Mouse (Mus musculus) limb, embryonic 14.5 days (tissue): Measurements from ENCODE around the gene Gm44502. TPM values are rescaled to one million over a fixed set of nuclear protein-coding genes. Genes with fewer than 3 reads are reported as not detected.

ENCODE experiments used
- ATAC-seq: fragments of 200-750 bp; cut with Nextera tagmentation; 2 replicates; pipeline ENCODE4 v1.8.0; 2017; ENCODE audit warnings: low read depth, moderate number of reproducible peaks, moderate TSS enrichment; ENCODE audit not compliant: low FRiP score
- DNase-seq: peaks from one replicate; pipeline ENCODE4 v3.0.0-alpha.2; 2015; ENCODE audit warnings: low spot score
- H3K27ac ChIP-seq: fragments of 300-500 bp; sonication (generic); replicated peaks from 2 replicates; pipeline ENCODE4 v1.5.1; 2014; ENCODE audit warnings: low read depth, mild to moderate bottlenecking, low read length, moderate library complexity, mixed read lengths
- H3K27me3 ChIP-seq: fragments of 300-500 bp; sonication (generic); 2 replicates; pipeline ENCODE4 v1.6.1; 2014; ENCODE audit warnings: low read length, mixed read lengths; ENCODE audit not compliant: control insufficient read depth, insufficient read depth
- H3K36me3 ChIP-seq: fragments of 300-500 bp; sonication (generic); 2 replicates; pipeline ENCODE4 v1.6.1; 2014; ENCODE audit warnings: mild to moderate bottlenecking, low read length, moderate library complexity, mixed read lengths; ENCODE audit not compliant: control insufficient read depth, insufficient read depth
- H3K4me1 ChIP-seq: fragments of 300-500 bp; sonication (generic); 2 replicates; pipeline ENCODE4 v1.6.1; 2014; ENCODE audit warnings: antibody characterized with exemption, low read length, mixed read lengths; ENCODE audit not compliant: control insufficient read depth, insufficient read depth
- H3K4me2 ChIP-seq: fragments of 300-500 bp; sonication (generic); replicated peaks from 2 replicates; pipeline ENCODE4 v1.6.1; 2014; ENCODE audit warnings: low read depth, mild to moderate bottlenecking, low read length, moderate library complexity; ENCODE audit not compliant: severe bottlenecking
- H3K4me3 ChIP-seq: fragments of 300-500 bp; sonication (generic); replicated peaks from 2 replicates; pipeline ENCODE4 v1.5.1; 2014; ENCODE audit warnings: low read length
- H3K9ac ChIP-seq: fragments of 300-500 bp; sonication (generic); 2 replicates; pipeline ENCODE4 v1.6.1; 2014; ENCODE audit warnings: mild to moderate bottlenecking, low read depth, low read length, moderate library complexity; ENCODE audit not compliant: severe bottlenecking
- H3K9me3 ChIP-seq: fragments of 300-500 bp; sonication (generic); 2 replicates; pipeline ENCODE4 v1.6.1; 2016; ENCODE audit warnings: low read length; ENCODE audit not compliant: control insufficient read depth
- POLR2A ChIP-seq: fragments of 200-500 bp; IDR thresholded peaks from 2 replicates; pipeline ENCODE4 v1.8.0; 2012; ENCODE audit warnings: inconsistent platforms, mild to moderate bottlenecking, moderate library complexity, borderline replicate concordance; ENCODE audit not compliant: insufficient read depth, insufficient read length; ENCODE audit errors: extremely low read depth
- WGBS: fragments of 180-500 bp; shearing (Covaris S2); extraction: QIAGEN DNeasy Blood & Tissue Kit; methylation state at CpG from one replicate; pipeline ENCODE4 v1.1.7; 2014; 5-methylcytosine and 5-hydroxymethylcytosine counted together
- polyA plus RNA-seq, 2 experiments: library from polyadenylated mRNA; depleted of rRNA in 1 of 2; stranded (reverse) in 1 of 2; unstranded in 1 of 2; fragments of >200 nt; fragmentation: Nextera tagmentation in 1 of 2; extraction: Ambion mirVana in 1 of 2; gene quantifications; 2 replicates each; pipeline versions ENCODE4 v1.2.1 to v1.2.3; 2012 to 2014

Gene Gm44502
- polyA plus RNA-seq, 2 experiments = 0.40 TPM; not detected in 1

DNA sequence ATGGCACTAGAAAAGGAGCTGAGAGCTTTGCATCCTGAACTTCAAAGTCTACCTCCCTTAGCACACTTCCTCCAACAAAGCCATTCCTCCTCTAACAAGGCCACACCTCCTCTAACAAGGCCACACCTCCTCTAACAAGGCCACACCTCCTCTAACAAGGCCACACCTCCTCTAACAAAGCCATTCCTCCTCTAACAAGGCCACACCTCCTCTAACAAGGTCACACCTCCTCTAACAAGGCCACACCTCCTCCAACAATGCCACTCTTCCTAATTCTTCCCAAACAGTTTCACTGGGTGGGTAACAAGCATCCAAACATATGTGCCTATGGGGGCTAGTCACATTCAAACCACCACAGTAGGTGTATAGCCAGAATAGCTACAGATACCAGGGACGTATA lies 27.0 kb downstream of the Gm44502 start:
- no peak for TF ChIP-seq POLR2A
- Histone ChIP-seq H3K27ac (no peak overlapping the region), H3K4me2 (no peak overlapping the region), H3K9ac (no peak overlapping the region), H3K4me1 (no peaks in the 10 kb centered on the region), H3K9me3 (no peaks in the 10 kb centered on the region), H3K4me3 (no peak overlapping the region), H3K27me3 (no peaks in the 10 kb centered on the region), H3K36me3 (no peaks in the 10 kb centered on the region)
- ATAC-seq = no peak
- no peak for DNase-seq
- 85% methylated on average over 1 of the region's 1 CpGs for WGBS

DNA sequence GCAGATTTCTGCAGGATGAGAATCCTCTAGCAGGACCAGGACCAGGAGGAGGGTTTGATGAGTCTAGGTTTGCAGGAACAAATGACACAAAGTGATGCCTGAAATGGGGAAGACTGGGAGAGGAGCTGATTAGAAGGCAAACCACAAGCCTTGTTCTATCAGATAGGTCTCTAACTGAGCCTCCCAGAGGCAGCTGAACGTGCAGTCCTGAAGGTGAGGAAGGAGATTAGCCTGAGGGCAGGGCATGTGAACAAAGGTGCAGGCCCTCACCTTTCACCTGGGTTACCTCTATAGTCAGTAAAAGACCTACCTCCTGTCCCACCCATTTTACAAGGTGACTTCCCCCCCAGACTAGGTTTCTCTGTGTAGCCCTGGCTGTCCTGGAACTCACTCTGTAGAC lies 29.8 kb downstream of the Gm44502 start:
- no peaks in the 10 kb centered on the region for H3K4me1 ChIP-seq
- no peak overlapping the region for H3K4me2 ChIP-seq
- WGBS = 30% methylated on average over 1 of the region's 1 CpGs
- no peak for DNase-seq
- H3K9ac ChIP-seq = no peak overlapping the region
- no peak overlapping the region for H3K27ac ChIP-seq
- no peak overlapping the region for H3K4me3 ChIP-seq
- H3K9me3 ChIP-seq = no peaks in the 10 kb centered on the region
- ATAC-seq = no peak
- TF ChIP-seq POLR2A = no peak
- no peaks in the 10 kb centered on the region for H3K27me3 ChIP-seq
- H3K36me3 ChIP-seq = no peaks in the 10 kb centered on the region

DNA sequence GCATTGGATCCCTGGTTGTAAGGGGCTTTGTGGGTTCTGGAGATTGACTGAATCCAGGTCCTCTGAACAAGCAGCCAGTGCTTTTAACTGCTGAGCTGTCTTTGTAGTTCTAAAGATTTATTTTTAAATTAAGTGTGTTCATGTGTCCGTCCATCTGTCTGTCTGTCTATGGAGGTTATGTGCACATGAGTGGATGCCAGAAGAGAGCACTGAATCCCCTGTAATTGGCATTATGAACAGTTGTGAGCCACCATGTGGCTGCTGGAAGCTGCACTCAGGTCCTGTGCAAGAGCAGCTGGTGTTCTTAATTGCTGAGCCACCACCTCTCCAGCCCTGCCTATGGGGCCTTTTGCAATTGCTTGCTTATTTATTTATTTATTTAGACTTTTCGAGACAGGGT lies 31.4 kb downstream of the Gm44502 start:
- 74% methylated on average over 2 of the region's 2 CpGs for WGBS
- Histone ChIP-seq H3K4me3 (no peak overlapping the region), H3K27ac (no peak overlapping the region), H3K27me3 (no peaks in the 10 kb centered on the region), H3K4me2 (no peak overlapping the region), H3K36me3 (no peaks in the 10 kb centered on the region), H3K9ac (no peak overlapping the region), H3K4me1 (no peaks in the 10 kb centered on the region), H3K9me3 (no peaks in the 10 kb centered on the region)
- no peak for TF ChIP-seq POLR2A
- ATAC-seq (no peak), DNase-seq (no peak)

DNA sequence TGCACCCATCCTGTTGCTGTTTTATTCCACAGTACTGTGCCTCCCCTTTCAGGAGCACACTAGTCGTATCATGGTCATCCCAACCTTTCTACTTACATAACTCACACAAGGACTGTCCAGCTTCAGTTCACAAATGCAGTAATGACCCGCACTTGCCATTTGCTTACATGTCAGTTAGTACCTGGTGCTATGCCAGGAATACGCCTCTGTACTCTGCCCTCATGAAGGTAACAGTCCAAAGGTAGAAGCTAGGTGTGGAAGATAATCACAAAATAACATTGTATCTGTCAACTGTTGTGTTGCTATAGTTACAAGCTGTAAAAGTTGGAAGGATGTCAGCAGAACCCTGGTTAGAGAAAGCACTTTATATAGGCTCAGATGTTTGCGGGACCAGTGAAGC lies 32.6 kb downstream of the Gm44502 start:
- Histone ChIP-seq H3K4me2 (no peak overlapping the region), H3K4me3 (no peak overlapping the region), H3K4me1 (no peaks in the 10 kb centered on the region; the same call in 1 of the 2 replicates), H3K27ac (no peak overlapping the region), H3K36me3 (no peaks in the 10 kb centered on the region), H3K9ac (no peak overlapping the region), H3K9me3 (no peaks in the 10 kb centered on the region), H3K27me3 (no peaks in the 10 kb centered on the region)
- WGBS = 84% methylated on average over 4 of the region's 4 CpGs
- no peak for ATAC-seq
- DNase-seq = no peak
- TF ChIP-seq POLR2A = no peak

DNA sequence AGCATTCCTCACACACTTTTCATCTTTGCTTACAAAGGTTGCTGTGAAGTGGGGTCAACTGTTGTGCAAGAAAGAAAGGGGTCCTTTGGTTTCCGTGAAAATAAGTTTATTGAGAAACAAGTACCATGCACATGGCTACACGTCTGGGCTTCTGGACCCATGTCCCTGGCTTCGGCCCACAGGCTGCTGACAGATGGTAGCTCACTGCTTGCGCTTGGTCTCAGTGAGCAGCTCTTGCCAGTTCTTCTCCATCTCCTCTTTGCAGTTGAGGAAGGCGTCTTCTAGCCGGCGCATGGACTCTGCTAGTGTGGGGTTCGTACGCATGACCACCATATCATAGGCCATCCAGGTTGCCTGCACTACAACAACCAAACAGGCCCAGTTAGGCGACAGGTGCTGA lies 39.4 kb downstream of the Gm44502 start:
- 91% methylated on average over 10 of the region's 10 CpGs for WGBS
- DNase-seq (no peak), ATAC-seq (no peak)
- H3K27me3 ChIP-seq = no peaks in the 10 kb centered on the region
- H3K4me2 ChIP-seq = no peak overlapping the region
- TF ChIP-seq POLR2A = no peak
- no peaks in the 10 kb centered on the region for H3K9me3 ChIP-seq
- H3K4me3 ChIP-seq = no peak overlapping the region
- no peaks in the 10 kb centered on the region; the same call in 1 of the 2 replicates for H3K4me1 ChIP-seq
- H3K27ac ChIP-seq = no peak overlapping the region
- no peak overlapping the region for H3K9ac ChIP-seq
- H3K36me3 ChIP-seq = no peaks in the 10 kb centered on the region

DNA sequence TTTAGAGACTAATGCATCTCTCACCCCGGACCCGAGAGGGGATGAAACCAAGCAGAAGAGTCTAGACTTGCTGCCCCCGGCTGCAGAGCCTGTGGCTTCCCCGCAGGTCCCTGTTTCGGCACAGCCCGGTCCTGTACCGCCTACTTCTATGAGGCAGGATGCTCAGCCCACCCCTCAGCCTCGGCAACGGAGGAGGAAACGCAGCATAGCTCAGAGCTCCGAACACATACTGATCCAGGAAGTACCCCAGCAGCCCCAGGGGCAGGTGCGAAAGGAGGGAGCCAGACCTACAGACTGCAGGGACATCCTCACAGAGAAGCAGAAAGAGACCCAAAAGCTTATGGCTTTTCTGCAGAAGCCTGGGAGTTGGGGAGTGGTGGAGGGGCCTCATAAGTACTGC lies 42.4 kb downstream of the Gm44502 start:
- Histone ChIP-seq H3K27me3 (no peaks in the 10 kb centered on the region), H3K9ac (no peak overlapping the region), H3K27ac (no peak overlapping the region), H3K4me2 (no peak overlapping the region), H3K4me1 (no peaks in the 10 kb centered on the region), H3K9me3 (no peaks in the 10 kb centered on the region), H3K36me3 (no peaks in the 10 kb centered on the region), H3K4me3 (no peak overlapping the region)
- DNase-seq = no peak
- no peak for TF ChIP-seq POLR2A
- WGBS = 41% methylated on average over 12 of the region's 12 CpGs
- no peak for ATAC-seq
